26 mouse cellular contexts compared by ENCODE assay signal in genomic region chr3:139191541-139191940, GRCm38 (mm10). TPM values are rescaled to one million over a fixed set of nuclear protein-coding genes. Genes with fewer than 3 reads are reported as not detected.
"Had no signal": no experiment of that assay in that cellular context is flagged by ENCODE, and none has a peak within 500 bp of the region (broad histone marks: within the 10 kb centered on the region; RNA-seq: fewer than 3 reads in every experiment).

No protein-coding gene starts in this region.

- H3K27ac ChIP-seq: liver, embryonic 15.5 days; lung, embryonic 15.5 days; macrophage; midbrain, embryonic 13.5 days; midbrain, embryonic 15.5 days; neural tube, embryonic 12.5 days; stomach, embryonic 15.5 days; stomach, postnatal 0 days had no signal

- H3K4me1 ChIP-seq: liver, embryonic 15.5 days; lung, embryonic 15.5 days; megakaryocyte, embryonic 14.5 days; midbrain, embryonic 13.5 days; midbrain, embryonic 15.5 days; neural tube, embryonic 12.5 days; stomach, embryonic 15.5 days had no signal

- H3K4me3 ChIP-seq: liver, embryonic 15.5 days; lung, embryonic 15.5 days; megakaryocyte, embryonic 14.5 days; midbrain, embryonic 13.5 days; midbrain, embryonic 15.5 days; neural tube, embryonic 12.5 days; stomach, embryonic 15.5 days had no signal

- DNase-seq: liver, postnatal 0 days; lung, adult 2 months; lung, postnatal 14 days; lung, postnatal 36 days; retina, postnatal 1 day; right cerebral cortex, adult 18-20 months; right cerebral cortex, postnatal 25 days; thymus, adult 18-20 months; thymus, postnatal 14 days; thymus, postnatal 36 days had no signal

RNA-seq across cellular contexts. Expression of gene Stpg2, which starts 14.0 kb away (rescaled TPM):
- total RNA-seq: megakaryocyte progenitor cell, adult 5-6 weeks; midbrain, postnatal 0 days; monocyte, adult 5-6 weeks had no signal
- polyA plus RNA-seq: liver, embryonic 15.5 days; liver, postnatal 0 days; lung, adult 2 months; lung, embryonic 15.5 days; lung, postnatal 0 days; macrophage; neural tube, embryonic 12.5 days; neural tube, embryonic 14.5 days; spleen, adult 2 months; stomach, embryonic 15.5 days; stomach, postnatal 0 days; thymus, postnatal 0 days had no signal
